Mouse (Mus musculus): ENCODE results near the gene Cdk19. TPM values are rescaled to one million over a fixed set of nuclear protein-coding genes. Genes with fewer than 3 reads are reported as not detected.

Cdk19 gene
- polyA plus RNA-seq, 1 experiment = 6.5 TPM

GRCm38 (mm10) chr10:40371184-40371913, 32.0 kb downstream of the Cdk19 start:
- TF ChIP-seq GATA1 (IDR thresholded peaks at IDR 0.05; ENCODE audit: low read length) = no peak

- no peak for TF ChIP-seq GATA1 (IDR thresholded peaks at IDR 0.05; ENCODE audit: low read length)
Observed at GRCm38 (mm10) chr10:40371914-40372675, 32.7 kb downstream of the Cdk19 start.

- no peak for TF ChIP-seq GATA1 (IDR thresholded peaks at IDR 0.05; ENCODE audit: low read length)
Observed at GRCm38 (mm10) chr10:40373749-40374148, 34.4 kb downstream of the Cdk19 start.

GRCm38 (mm10) chr10:40374828-40375227, 35.5 kb downstream of the Cdk19 start:
- TF ChIP-seq GATA1 (IDR thresholded peaks at IDR 0.05; ENCODE audit: low read length) = no peak

- no peak for TF ChIP-seq GATA1 (IDR thresholded peaks at IDR 0.05; ENCODE audit: low read length)
Observed at GRCm38 (mm10) chr10:40376286-40376685, 36.9 kb downstream of the Cdk19 start.

GRCm38 (mm10) chr10:40378284-40378683, 38.9 kb downstream of the Cdk19 start:
- no peak for TF ChIP-seq GATA1 (IDR thresholded peaks at IDR 0.05; ENCODE audit: low read length)

GRCm38 (mm10) chr10:40379682-40380081, 40.3 kb downstream of the Cdk19 start:
- TF ChIP-seq GATA1 (IDR thresholded peaks at IDR 0.05; ENCODE audit: low read length) = no peak

- TF ChIP-seq GATA1 (IDR thresholded peaks at IDR 0.05; ENCODE audit: low read length) = no peak
Observed at GRCm38 (mm10) chr10:40385397-40385796, 46.0 kb downstream of the Cdk19 start.

- TF ChIP-seq GATA1 (IDR thresholded peaks at IDR 0.05; ENCODE audit: low read length) = no peak
Observed at GRCm38 (mm10) chr10:40386126-40386525, 46.8 kb downstream of the Cdk19 start.

GRCm38 (mm10) chr10:40393447-40394143, 54.2 kb downstream of the Cdk19 start:
- TF ChIP-seq GATA1 (IDR thresholded peaks at IDR 0.05; ENCODE audit: low read length) = no peak

- TF ChIP-seq GATA1 (IDR thresholded peaks at IDR 0.05; ENCODE audit: low read length) = no peak
Observed at GRCm38 (mm10) chr10:40398842-40399241, 59.5 kb downstream of the Cdk19 start.

GRCm38 (mm10) chr10:40399328-40399727, 60.0 kb downstream of the Cdk19 start:
- TF ChIP-seq GATA1 (IDR thresholded peaks at IDR 0.05; ENCODE audit: low read length) = no peak

- no peak for TF ChIP-seq GATA1 (IDR thresholded peaks at IDR 0.05; ENCODE audit: low read length)
Observed at GRCm38 (mm10) chr10:40400293-40400692, 60.9 kb downstream of the Cdk19 start.

GRCm38 (mm10) chr10:40406655-40407054, 67.3 kb downstream of the Cdk19 start:
- TF ChIP-seq GATA1 (IDR thresholded peaks at IDR 0.05; ENCODE audit: low read length) = no peak

GRCm38 (mm10) chr10:40409336-40409735, 70.0 kb downstream of the Cdk19 start:
- no peak for TF ChIP-seq GATA1 (IDR thresholded peaks at IDR 0.05; ENCODE audit: low read length)

- TF ChIP-seq GATA1 (IDR thresholded peaks at IDR 0.05; ENCODE audit: low read length) = no peak
Observed at GRCm38 (mm10) chr10:40411370-40411769, 72.0 kb downstream of the Cdk19 start.

Measured in G1E-ER4 (cell line).